Mouse (Mus musculus): Measurements from ENCODE around the gene Sgsm2.
A peak's percentile ranks its signal among the peaks of the same experiment; 100 is the strongest.
"Not testable (repeated sequence)": the region's sequence is repeated elsewhere in the genome, so short reads cannot be mapped to it uniquely, and the experiment has no call there.

Gene Sgsm2

GRCm38 (mm10) chr11:74827791-74828403 is 69.0 kb downstream of the Sgsm2 start:
- DNase-seq: no peak

- peak; percentile 69 for DNase-seq
Measured at GRCm38 (mm10) chr11:74826702-74827101, 70.2 kb downstream of the Sgsm2 start.

- peak; percentile 61 for DNase-seq
Measured at GRCm38 (mm10) chr11:74826151-74826550, 70.7 kb downstream of the Sgsm2 start.

- peak; percentile 89 for DNase-seq
Measured at GRCm38 (mm10) chr11:74822746-74823440, 74.0 kb downstream of the Sgsm2 start.

- DNase-seq: no peak
Measured at GRCm38 (mm10) chr11:74821463-74821862, 75.4 kb downstream of the Sgsm2 start.

GRCm38 (mm10) chr11:74820921-74821320 is 75.9 kb downstream of the Sgsm2 start:
- DNase-seq: no peak

GRCm38 (mm10) chr11:74815795-74816194 is 81.1 kb downstream of the Sgsm2 start:
- no peak for DNase-seq

- DNase-seq: no peak
Measured at GRCm38 (mm10) chr11:74811538-74811937, 85.3 kb downstream of the Sgsm2 start.

- DNase-seq: not testable (repeated sequence)
Measured at GRCm38 (mm10) chr11:74811027-74811426, 85.8 kb downstream of the Sgsm2 start.

- no peak for DNase-seq
Measured at GRCm38 (mm10) chr11:74810134-74810533, 86.7 kb downstream of the Sgsm2 start.

- DNase-seq: no peak
Measured at GRCm38 (mm10) chr11:74808251-74808853, 88.5 kb downstream of the Sgsm2 start.

- DNase-seq: no peak
Measured at GRCm38 (mm10) chr11:74807246-74807882, 89.5 kb downstream of the Sgsm2 start.

- DNase-seq: no peak
Measured at GRCm38 (mm10) chr11:74804081-74804627, 92.7 kb downstream of the Sgsm2 start.

- no peak for DNase-seq
Measured at GRCm38 (mm10) chr11:74800658-74801057, 96.2 kb downstream of the Sgsm2 start.
